Mouse (Mus musculus) testis, adult 2 months (tissue): ENCODE results near the gene Mef2b.

ENCODE experiments used
- CTCF ChIP-seq: fragments of 200-500 bp; IDR thresholded peaks from 2 replicates; pipeline ENCODE4 v1.5.1; 2012; ENCODE audit warnings: low read depth, mild to moderate bottlenecking, inconsistent platforms, low read length, moderate library complexity; ENCODE audit not compliant: control insufficient read depth, insufficient read depth, insufficient replicate concordance
- POLR2A ChIP-seq: fragments of 200-500 bp; IDR thresholded peaks from 2 replicates; pipeline ENCODE4 v1.6.1; 2012; ENCODE audit warnings: low read depth, mild to moderate bottlenecking, inconsistent platforms, low read length, moderate library complexity; ENCODE audit not compliant: control insufficient read depth

GRCm38 (mm10) chr8:70110451-70110850, 29.1 kb upstream of the Mef2b start:
- TF ChIP-seq POLR2A = no peak
- no peak for TF ChIP-seq CTCF
